Mouse (Mus musculus) kidney, embryonic 14.5 days (tissue): Measurements from ENCODE around the gene Depdc1b. TPM values are rescaled to one million over a fixed set of nuclear protein-coding genes. Genes with fewer than 3 reads are reported as not detected.

ENCODE experiments used
- ATAC-seq: fragments of 200-750 bp; cut with Nextera tagmentation; 2 replicates; pipeline ENCODE4 v1.8.0; 2017; ENCODE audit warnings: moderate number of reproducible peaks, mild to moderate bottlenecking, moderate TSS enrichment, moderate library complexity; ENCODE audit not compliant: low FRiP score, low TSS enrichment
- H3K27ac ChIP-seq: fragments of 300-500 bp; sonication (generic); 2 replicates; pipeline ENCODE4 v1.5.1; 2014; ENCODE audit warnings: low read depth, mild to moderate bottlenecking, low read length, moderate library complexity, mixed read lengths
- H3K27me3 ChIP-seq: fragments of 300-500 bp; sonication (generic); 2 replicates; pipeline ENCODE4 v1.6.1; 2014; ENCODE audit warnings: mild to moderate bottlenecking, low read length; ENCODE audit not compliant: control insufficient read depth, insufficient read depth
- H3K36me3 ChIP-seq: fragments of 300-500 bp; sonication (generic); 2 replicates; pipeline ENCODE4 v1.6.1; 2014; ENCODE audit warnings: low read length, mixed read lengths; ENCODE audit not compliant: control insufficient read depth, insufficient read depth
- H3K4me1 ChIP-seq: fragments of 300-500 bp; sonication (generic); 2 replicates; pipeline ENCODE4 v1.6.1; 2014; ENCODE audit warnings: low read length, mixed read lengths; ENCODE audit not compliant: control insufficient read depth, insufficient read depth
- H3K4me2 ChIP-seq: fragments of 300-500 bp; sonication (generic); replicated peaks from 2 replicates; pipeline ENCODE4 v1.6.1; 2014; ENCODE audit warnings: low read depth, mild to moderate bottlenecking, low read length
- H3K4me3 ChIP-seq: fragments of 300-500 bp; sonication (generic); 2 replicates; pipeline ENCODE4 v1.5.1; 2014; ENCODE audit warnings: mild to moderate bottlenecking, low read length
- H3K9ac ChIP-seq: fragments of 300-500 bp; sonication (generic); 2 replicates; pipeline ENCODE4 v1.6.1; 2014; ENCODE audit warnings: low read depth, mild to moderate bottlenecking, low read length, moderate library complexity
- H3K9me3 ChIP-seq: fragments of 300-500 bp; sonication (generic); 2 replicates; pipeline ENCODE4 v1.6.1; 2016; ENCODE audit warnings: low read length; ENCODE audit not compliant: control insufficient read depth
- WGBS: fragments of 180-500 bp; shearing (Covaris S2); extraction: QIAGEN DNeasy Blood & Tissue Kit; methylation state at CpG from one replicate; pipeline ENCODE4 v1.1.7; 2014; 5-methylcytosine and 5-hydroxymethylcytosine counted together
- polyA plus RNA-seq: library from polyadenylated mRNA; unstranded; fragments of >200 nt; fragmentation: Nextera tagmentation; extraction: Ambion mirVana; gene quantifications from 2 replicates; pipeline ENCODE4 v1.2.1, GENCODE M21; 2014

Depdc1b gene
- polyA plus RNA-seq, 1 experiment from 2014 or later, result 14.4 TPM

GRCm38 (mm10) chr13:108323866-108324829 is 8.0 kb downstream of the Depdc1b start:
- Histone ChIP-seq H3K36me3 (peaks cover 20% of the 10 kb centered on the region), H3K27me3 (no peaks in the 10 kb centered on the region), H3K4me2 (no peak overlapping the region), H3K27ac (no peak overlapping the region; the same call in 1 of the 2 replicates), H3K9me3 (no peaks in the 10 kb centered on the region), H3K4me1 (no peaks in the 10 kb centered on the region), H3K4me3 (no peak overlapping the region), H3K9ac (no peak overlapping the region)
- WGBS, result 67% methylated on average over 22 of the region's 22 CpGs
- peak; percentile 30; the same call in 1 of the 2 replicates for ATAC-seq

GRCm38 (mm10) chr13:108325871-108326270 is 9.7 kb downstream of the Depdc1b start:
- Histone ChIP-seq H3K9me3 (no peaks in the 10 kb centered on the region), H3K4me2 (no peak overlapping the region), H3K27ac (no peak overlapping the region), H3K4me3 (no peak overlapping the region), H3K27me3 (no peaks in the 10 kb centered on the region), H3K9ac (no peak overlapping the region), H3K36me3 (peaks cover 20% of the 10 kb centered on the region), H3K4me1 (no peaks in the 10 kb centered on the region)
- 94% methylated on average over 5 of the region's 5 CpGs for WGBS
- no peak for ATAC-seq

GRCm38 (mm10) chr13:108326351-108326750 is 10.2 kb downstream of the Depdc1b start:
- Histone ChIP-seq H3K9ac (no peak overlapping the region), H3K9me3 (no peaks in the 10 kb centered on the region), H3K27ac (no peak overlapping the region), H3K4me3 (no peak overlapping the region), H3K36me3 (peaks cover 20% of the 10 kb centered on the region), H3K4me2 (no peak overlapping the region), H3K27me3 (no peaks in the 10 kb centered on the region), H3K4me1 (no peaks in the 10 kb centered on the region)
- WGBS, result 89% methylated on average over 10 of the region's 10 CpGs
- no peak for ATAC-seq

- no peak for ATAC-seq
- Histone ChIP-seq H3K36me3 (peaks cover 20% of the 10 kb centered on the region), H3K27me3 (no peaks in the 10 kb centered on the region), H3K4me1 (no peaks in the 10 kb centered on the region), H3K4me2 (no peak overlapping the region), H3K4me3 (no peak overlapping the region), H3K9me3 (no peaks in the 10 kb centered on the region), H3K9ac (no peak overlapping the region), H3K27ac (no peak overlapping the region)
- WGBS, result 92% methylated on average over 7 of the region's 7 CpGs
Measured at GRCm38 (mm10) chr13:108327047-108327446, 10.9 kb downstream of the Depdc1b start.

GRCm38 (mm10) chr13:108328406-108329180 is 12.5 kb downstream of the Depdc1b start:
- ATAC-seq, result no peak
- no peaks in the 10 kb centered on the region for H3K27me3 ChIP-seq

GRCm38 (mm10) chr13:108329693-108330092 is 13.6 kb downstream of the Depdc1b start:
- 68% methylated on average over 3 of the region's 3 CpGs for WGBS
- Histone ChIP-seq H3K27ac (no peak overlapping the region), H3K36me3 (peaks cover 12% of the 10 kb centered on the region; the same call in 1 of the 2 replicates), H3K9ac (no peak overlapping the region), H3K27me3 (no peaks in the 10 kb centered on the region), H3K4me3 (no peak overlapping the region), H3K9me3 (no peaks in the 10 kb centered on the region), H3K4me1 (no peaks in the 10 kb centered on the region), H3K4me2 (no peak overlapping the region)
- ATAC-seq, result no peak

More at GRCm38 (mm10) chr13:108328406-108329180, 12.5 kb downstream of the Depdc1b start:
- no peaks in the 10 kb centered on the region for H3K4me1 ChIP-seq
- no peaks in the 10 kb centered on the region for H3K9me3 ChIP-seq
- no peak overlapping the region for H3K9ac ChIP-seq
- no peak overlapping the region for H3K4me3 ChIP-seq
- peaks cover 20% of the 10 kb centered on the region for H3K36me3 ChIP-seq
- no peak overlapping the region for H3K27ac ChIP-seq
- no peak overlapping the region for H3K4me2 ChIP-seq
- 88% methylated on average over 21 of the region's 21 CpGs for WGBS

GRCm38 (mm10) chr13:108335257-108336003 is 19.3 kb downstream of the Depdc1b start:
- 79% methylated on average over 15 of the region's 15 CpGs for whole genome bisulfite sequencing
- Histone ChIP-seq H3K4me2 (no peak overlapping the region), H3K9me3 (no peaks in the 10 kb centered on the region), H3K27me3 (no peaks in the 10 kb centered on the region), H3K27ac (no peak overlapping the region), H3K9ac (no peak overlapping the region), H3K36me3 (no peaks in the 10 kb centered on the region), H3K4me3 (no peak overlapping the region), H3K4me1 (no peaks in the 10 kb centered on the region; the same call in 1 of the 2 replicates)
- ATAC-seq, result no peak

- Histone ChIP-seq H3K9me3 (no peaks in the 10 kb centered on the region), H3K9ac (no peak overlapping the region), H3K36me3 (no peaks in the 10 kb centered on the region), H3K4me3 (no peak overlapping the region), H3K4me1 (no peaks in the 10 kb centered on the region; the same call in 1 of the 2 replicates), H3K27me3 (no peaks in the 10 kb centered on the region), H3K27ac (no peak overlapping the region), H3K4me2 (no peak overlapping the region)
- 51% methylated on average over 11 of the region's 11 CpGs for WGBS
- no peak for ATAC-seq
Measured at GRCm38 (mm10) chr13:108336192-108336591, 20.1 kb downstream of the Depdc1b start.
